Mouse (Mus musculus) cerebellum, adult 8-10 months (tissue): ENCODE measurements around the gene Irf7.
A peak's percentile ranks its signal among the peaks of the same experiment; 100 is the strongest.
"Not testable (repeated sequence)": the region's sequence is repeated elsewhere in the genome, so short reads cannot be mapped to it uniquely, and the experiment has no call there.

Experiments used
- DNase-seq: peaks from one replicate; pipeline ENCODE4 v3.0.0; 2022

The Irf7 gene

GRCm38 (mm10) chr7:141275356-141275755 lies 9.1 kb upstream of the Irf7 start:
- DNase-seq: no peak

GRCm38 (mm10) chr7:141270631-141271030 lies 4.3 kb upstream of the Irf7 start:
- no peak for DNase-seq

DNA sequence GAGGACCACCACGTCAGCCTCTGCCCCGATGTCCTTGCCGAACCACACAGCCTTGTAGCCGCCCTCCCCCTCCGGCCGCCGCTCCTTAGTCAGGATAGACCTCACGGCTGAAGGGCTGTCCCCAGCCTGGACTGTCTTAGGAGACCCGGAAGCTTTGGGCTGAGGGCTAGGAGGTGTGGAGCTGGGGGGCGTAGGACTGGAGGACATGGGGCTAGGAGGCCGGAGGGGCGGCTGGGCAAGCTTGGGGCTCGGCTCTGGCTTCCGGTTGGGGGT lies 2.9 kb upstream of the Irf7 start:
- no peak for DNase-seq

- no peak for DNase-seq
Observed at GRCm38 (mm10) chr7:141268466-141269272, 2.4 kb upstream of the Irf7 start.

- DNase-seq: no peak
Observed at GRCm38 (mm10) chr7:141265411-141265738, 906 bp downstream of the Irf7 start.

DNA sequence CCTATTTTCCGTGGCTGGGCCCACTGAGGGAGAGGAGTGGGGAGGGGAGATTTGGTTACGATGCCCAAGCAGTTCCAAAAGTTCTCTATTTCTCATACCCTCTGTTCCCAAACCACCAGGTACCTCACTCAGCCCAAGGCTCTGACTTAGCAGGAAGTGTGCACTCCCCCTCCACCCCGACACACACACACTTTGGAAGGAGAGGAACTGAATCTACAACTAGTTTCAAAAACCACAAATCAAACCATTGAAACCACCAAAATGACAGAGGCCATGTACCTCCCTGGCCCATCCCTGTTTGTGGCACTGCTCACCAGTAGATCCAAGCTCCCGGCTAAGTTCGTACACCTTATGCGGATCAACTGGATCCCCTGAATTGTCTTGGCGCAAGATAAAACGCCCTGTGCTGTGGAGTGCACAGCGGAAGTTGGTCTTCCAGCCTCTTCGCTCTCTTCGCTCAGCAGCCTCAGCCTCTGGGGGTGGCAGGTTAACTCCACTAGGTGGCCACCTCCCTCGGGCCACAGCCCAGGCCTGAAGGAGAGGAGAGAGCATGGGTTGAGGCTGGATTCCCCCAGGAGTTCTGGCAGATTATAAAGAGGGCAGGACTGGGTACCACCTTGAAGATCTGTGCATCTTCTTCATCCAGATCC lies 1.4 kb downstream of the Irf7 start:
- no peak for DNase-seq

GRCm38 (mm10) chr7:141264041-141264700 lies 2.1 kb downstream of the Irf7 start:
- no peak for DNase-seq

- DNase-seq: no peak
Observed at GRCm38 (mm10) chr7:141263640-141264039, 2.6 kb downstream of the Irf7 start.

DNA sequence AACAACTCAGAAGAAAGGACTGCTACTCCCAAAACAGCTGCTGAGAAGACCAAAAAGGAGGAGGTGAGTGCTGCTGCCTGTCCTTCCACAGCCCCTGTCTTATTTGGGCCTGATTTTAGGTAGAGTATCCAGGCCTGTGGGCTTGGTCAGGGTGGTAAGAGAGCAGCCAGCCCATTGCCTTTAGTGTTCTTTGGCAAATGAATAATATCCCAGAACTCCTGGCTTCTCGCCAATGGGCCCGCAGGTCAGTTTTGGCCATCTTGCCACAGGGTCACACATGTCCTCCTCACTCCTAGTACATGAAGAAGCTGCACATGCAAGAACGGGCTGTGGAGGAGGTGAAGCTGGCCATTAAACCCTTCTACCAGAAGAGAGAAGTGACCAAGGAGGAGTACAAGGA lies 4.8 kb downstream of the Irf7 start:
- no peak for DNase-seq

DNA sequence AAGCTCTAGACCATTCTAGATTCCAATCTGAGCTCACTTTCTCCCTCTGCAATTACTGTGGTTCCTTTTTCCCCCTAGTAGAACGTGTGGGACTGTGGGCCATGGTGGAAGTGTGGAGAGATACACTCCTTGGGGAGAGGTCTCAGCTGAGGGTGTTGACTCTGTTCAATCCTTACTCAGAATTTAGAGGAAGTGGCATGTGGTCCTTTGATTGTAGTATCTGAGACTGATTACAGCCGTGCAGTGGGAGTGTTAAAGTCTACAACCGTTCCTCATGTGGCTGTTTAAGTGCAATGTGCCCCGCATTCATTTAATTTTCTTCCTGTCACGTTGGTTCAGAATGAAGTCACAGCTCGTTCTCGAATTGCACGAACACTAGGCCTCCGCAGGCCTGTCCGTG lies 10.1 kb downstream of the Irf7 start:
- no peak for DNase-seq

- not testable (repeated sequence) for DNase-seq
Observed at GRCm38 (mm10) chr7:141250486-141250885, 15.8 kb downstream of the Irf7 start.

GRCm38 (mm10) chr7:141231551-141231950 lies 34.7 kb downstream of the Irf7 start:
- DNase-seq: no peak

DNA sequence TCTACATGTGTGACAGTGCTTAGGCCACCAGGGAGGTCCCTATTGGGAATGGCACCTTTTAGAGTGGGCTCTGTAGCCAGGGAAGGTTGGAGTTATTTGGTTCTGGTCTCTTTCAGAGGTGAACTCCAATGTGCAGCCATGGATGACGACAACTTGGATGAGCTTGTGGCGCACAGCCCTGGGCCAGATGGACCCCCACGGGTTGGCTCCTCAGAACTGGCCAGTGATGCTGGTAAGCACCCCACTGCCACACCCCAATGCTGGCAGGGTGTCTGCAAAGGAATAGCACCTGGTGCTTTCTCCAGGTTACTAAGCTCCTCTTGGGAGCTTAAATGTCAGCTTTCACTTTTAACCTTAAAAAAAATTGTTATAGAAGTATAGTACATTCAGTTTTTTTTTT lies 35.2 kb downstream of the Irf7 start:
- no peak for DNase-seq

GRCm38 (mm10) chr7:141230570-141230969 lies 35.7 kb downstream of the Irf7 start:
- no peak for DNase-seq

DNA sequence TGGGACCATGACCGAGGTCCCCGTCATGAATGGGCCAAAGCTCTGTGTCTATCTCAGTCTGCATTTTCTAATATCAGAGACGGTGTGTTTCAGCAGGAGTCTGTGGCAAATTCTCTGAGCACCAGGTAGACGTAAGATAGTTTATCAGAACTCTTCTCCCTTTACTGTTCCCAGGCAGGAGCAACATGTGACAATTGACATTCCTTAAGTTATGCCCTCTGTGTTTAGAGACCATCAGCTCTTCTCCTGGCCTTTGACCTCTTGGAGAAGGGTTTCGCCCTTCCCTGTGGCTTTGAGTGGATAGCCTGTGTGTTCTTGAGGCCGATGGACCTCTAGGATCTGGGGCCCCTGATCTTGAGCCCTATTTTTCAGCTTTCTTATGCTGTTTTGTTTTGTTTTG lies 36.6 kb downstream of the Irf7 start:
- no peak for DNase-seq

DNA sequence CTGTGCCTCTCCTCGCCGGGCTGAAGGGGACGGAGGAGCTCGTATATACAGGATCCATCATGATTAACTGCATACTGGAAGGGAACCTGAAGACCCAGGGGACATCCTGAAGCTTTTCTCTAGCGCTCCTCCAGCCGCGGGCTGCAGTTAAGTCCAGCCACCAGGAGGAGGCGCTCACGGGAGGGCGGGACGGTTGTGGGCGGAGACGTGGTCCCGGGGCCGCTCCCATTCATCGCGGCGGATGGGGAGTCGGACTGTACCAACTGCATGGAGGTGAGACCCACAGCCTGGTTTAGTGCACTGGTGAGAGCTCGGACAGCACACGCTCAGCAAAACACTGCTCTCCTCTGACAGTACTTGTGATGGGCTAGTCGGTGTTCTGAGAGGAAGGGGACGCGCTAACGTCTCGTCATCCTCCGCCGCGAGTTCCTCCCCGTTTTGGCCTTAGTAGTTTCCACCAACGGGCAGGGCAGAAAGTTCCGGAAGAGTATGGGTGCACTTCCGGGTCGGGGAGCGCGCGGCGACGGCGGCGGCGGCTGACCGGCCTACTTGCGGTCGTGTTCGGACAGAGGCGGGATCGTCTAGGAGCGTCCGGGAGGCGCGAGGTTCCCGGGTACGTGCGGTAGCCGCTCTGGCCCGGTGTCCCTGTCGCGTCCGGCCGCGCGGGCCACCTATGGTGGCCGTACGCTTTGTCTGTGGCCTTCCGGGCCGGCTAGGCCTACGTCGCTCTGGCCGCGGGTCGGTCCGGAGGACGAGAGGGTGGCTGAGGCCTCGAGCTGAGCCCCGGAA lies 37.8 kb downstream of the Irf7 start, which contains the start of gene Phrf1:
TSS of gene Phrf1 (plus strand) at position 506 of the 789 bp plus-strand sequence.
- DNase-seq: peak; percentile 96

DNA sequence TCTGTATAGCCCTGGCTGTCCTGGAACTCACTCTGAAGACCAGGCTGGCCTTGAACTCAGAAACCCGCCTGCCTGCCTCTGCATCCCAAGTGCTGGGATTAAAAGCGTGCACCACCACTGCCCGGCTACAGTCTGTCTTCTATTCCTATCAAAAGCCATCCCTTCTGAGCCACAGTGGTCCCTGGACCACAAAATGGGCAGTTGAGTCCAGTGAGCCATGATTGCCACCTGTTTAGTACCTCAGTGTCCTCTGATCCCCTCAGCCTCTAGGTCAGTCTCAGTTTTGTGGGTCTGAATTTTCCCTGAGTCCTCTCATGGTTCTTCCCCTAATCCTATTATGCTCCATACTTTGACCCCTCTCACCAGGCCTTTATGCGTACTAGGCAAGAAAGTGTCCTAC lies 38.5 kb downstream of the Irf7 start:
- no peak for DNase-seq

GRCm38 (mm10) chr7:141226535-141226934 lies 39.7 kb downstream of the Irf7 start:
- no peak for DNase-seq

DNA sequence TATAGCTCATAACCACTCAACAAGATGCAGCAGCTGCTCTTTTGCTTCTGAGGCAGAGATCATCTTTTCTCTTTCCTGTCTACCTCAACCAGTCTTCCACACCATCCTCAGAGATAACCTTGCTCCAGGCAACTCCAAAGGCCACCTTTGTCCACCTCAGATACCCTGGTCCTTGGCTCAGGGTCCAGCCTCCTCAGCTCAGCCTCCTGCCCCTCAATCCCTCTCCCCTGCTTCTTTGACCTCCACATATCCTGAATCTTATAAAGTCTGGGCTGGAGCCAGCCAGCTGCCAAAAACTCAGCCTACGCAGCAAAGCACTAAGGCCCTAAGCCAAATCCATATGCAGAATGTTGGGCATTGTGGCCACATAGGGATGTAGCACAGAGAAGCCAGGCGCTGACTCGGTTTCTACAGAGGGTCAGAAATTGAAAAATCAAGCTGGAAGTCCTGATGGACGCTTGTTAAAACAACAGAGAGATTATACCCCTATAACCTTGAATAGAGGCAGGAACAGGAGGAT lies 43.5 kb downstream of the Irf7 start:
- DNase-seq: no peak

GRCm38 (mm10) chr7:141222126-141222467 lies 44.2 kb downstream of the Irf7 start:
- DNase-seq: no peak

- peak; percentile 85 for DNase-seq
Observed at GRCm38 (mm10) chr7:141221249-141222125, 44.8 kb downstream of the Irf7 start.

DNA sequence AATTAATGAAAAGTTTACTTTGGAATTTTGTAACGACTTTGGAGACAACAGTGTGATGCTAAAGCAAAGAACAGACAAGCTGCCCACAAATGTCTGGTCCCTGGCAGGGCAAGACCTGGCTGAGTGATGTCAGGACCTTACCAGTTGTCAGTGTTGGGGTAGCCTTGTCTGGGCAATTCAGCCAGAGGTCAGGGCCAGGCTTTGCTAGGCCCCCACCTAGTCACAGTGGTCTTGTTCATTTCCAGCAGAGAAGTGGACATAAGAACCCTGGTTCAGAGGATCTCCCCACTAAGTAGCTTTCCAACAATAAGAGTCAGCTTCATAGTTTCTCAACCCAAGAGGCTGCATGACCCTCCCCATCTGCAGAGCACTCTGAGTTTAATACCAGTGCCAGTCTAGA lies 45.9 kb downstream of the Irf7 start:
- no peak for DNase-seq
